Mouse (Mus musculus): Measurements from ENCODE around the gene Ttc9. TPM values are rescaled to one million over a fixed set of nuclear protein-coding genes. Genes with fewer than 3 reads are reported as not detected.
A peak's percentile ranks its signal among the peaks of the same experiment; 100 is the strongest.

The Ttc9 gene
- polyA plus RNA-seq, 1 experiment: not detected

DNA sequence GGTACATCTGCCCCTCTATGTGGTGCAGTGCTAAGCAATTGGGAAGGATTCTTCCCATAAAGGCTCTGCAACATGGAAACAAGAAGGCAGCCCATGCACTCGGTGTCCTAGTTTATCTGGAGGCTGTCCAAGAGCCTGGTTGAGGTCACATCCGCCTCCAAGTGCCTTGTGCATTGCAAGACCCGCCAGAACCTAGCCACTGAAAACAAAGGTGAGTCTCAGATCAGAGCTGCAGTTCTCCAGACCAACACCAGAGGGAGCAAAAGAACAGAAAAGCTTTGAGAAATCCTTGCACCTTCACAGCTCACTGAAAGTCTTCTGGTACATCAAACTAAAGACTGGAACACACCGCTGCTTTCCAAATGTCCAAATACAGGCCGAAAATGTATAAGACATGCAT, 11.7 kb upstream of the Ttc9 start:
- TF ChIP-seq POLR2A (IDR thresholded peaks at IDR 0.05; ENCODE audit: borderline replicate concordance, control insufficient read depth, low read depth, low read length) (no peak), CTCF (IDR thresholded peaks at IDR 0.05; ENCODE audit: control insufficient read depth, insufficient read depth, low read length) (peak; percentile 57; the same call in 1 of the 2 replicates)
- WGBS: 10% methylated on average over 5 of the region's 5 CpGs
- Histone ChIP-seq H3K27ac (ENCODE audit: control insufficient read depth, insufficient read depth, low read depth, low read length, poor library complexity) (no peak overlapping the region), H3K4me3 (replicated peaks; ENCODE audit: control insufficient read depth, low read depth, low read length) (no peak overlapping the region), H3K4me1 (ENCODE audit: control insufficient read depth, insufficient read depth, low read length) (no peaks in the 10 kb centered on the region)

DNA sequence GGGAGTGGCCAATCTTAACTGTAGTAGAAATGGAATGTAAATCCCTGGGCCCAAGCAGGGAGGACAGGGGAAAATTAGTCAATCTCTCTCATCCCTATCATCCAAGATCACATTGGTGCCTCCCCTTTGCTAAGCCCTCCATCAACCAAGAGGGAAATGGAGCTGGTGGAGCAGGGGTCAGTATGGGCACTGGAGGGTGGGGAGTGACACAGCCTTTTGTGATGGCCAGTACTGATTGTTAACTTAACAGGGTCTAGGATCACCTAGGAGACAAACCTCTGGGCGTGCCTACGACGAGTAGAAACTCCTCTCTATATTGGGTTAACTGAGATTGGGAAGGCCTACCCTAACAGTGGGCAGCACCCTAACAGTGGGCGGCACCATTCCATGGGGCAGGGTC, 7.7 kb upstream of the Ttc9 start:
- TF ChIP-seq POLR2A (IDR thresholded peaks at IDR 0.05; ENCODE audit: borderline replicate concordance, control insufficient read depth, low read depth, low read length): no peak
- TF ChIP-seq CTCF (IDR thresholded peaks at IDR 0.05; ENCODE audit: control insufficient read depth, insufficient read depth, low read length): no peak
- Histone ChIP-seq H3K4me1 (ENCODE audit: control insufficient read depth, insufficient read depth, low read length) (no peaks in the 10 kb centered on the region), H3K4me3 (replicated peaks; ENCODE audit: control insufficient read depth, low read depth, low read length) (no peak overlapping the region), H3K27ac (ENCODE audit: control insufficient read depth, insufficient read depth, low read depth, low read length, poor library complexity) (no peak overlapping the region)
- WGBS: 82% methylated on average over 4 of the region's 4 CpGs

DNA sequence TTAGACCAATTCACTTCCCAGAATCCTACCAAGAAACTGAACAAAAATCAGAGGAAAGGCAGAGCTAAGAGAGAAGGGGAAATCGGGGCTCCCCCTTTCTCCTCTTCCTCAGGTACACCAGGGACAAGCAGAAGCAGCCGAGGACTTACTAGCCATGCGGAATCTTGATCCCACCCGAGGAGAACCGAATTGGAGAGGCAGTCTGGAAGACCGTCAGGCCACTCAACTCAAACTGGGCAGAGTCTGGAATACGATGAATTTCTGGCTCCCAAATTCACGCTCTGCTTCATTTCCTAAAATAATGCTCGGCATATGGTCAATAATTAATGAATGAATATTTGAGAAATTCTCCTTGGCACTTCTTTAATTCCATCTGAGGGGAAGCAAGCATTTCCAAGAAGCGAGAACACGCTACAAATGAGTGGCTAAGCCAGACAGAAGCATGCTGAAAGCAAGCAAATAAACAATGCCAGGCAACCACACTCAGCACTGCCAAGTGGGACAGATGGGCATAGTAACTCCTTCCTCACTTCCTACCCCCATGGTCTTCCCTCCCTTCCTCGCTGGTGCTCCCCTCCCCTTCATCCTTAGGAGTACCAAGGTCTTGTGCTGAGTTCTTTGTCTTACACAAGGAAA, 4.7 kb upstream of the Ttc9 start:
- H3K27ac ChIP-seq (ENCODE audit: control insufficient read depth, insufficient read depth, low read depth, low read length, poor library complexity): no peak overlapping the region
- H3K4me3 ChIP-seq (replicated peaks; ENCODE audit: control insufficient read depth, low read depth, low read length): no peak overlapping the region
- H3K4me1 ChIP-seq (ENCODE audit: control insufficient read depth, insufficient read depth, low read length): no peaks in the 10 kb centered on the region
- 75% methylated on average over 12 of the region's 12 CpGs for WGBS
- no peak for TF ChIP-seq CTCF (IDR thresholded peaks at IDR 0.05; ENCODE audit: control insufficient read depth, insufficient read depth, low read length)
- no peak for TF ChIP-seq POLR2A (IDR thresholded peaks at IDR 0.05; ENCODE audit: borderline replicate concordance, control insufficient read depth, low read depth, low read length)

DNA sequence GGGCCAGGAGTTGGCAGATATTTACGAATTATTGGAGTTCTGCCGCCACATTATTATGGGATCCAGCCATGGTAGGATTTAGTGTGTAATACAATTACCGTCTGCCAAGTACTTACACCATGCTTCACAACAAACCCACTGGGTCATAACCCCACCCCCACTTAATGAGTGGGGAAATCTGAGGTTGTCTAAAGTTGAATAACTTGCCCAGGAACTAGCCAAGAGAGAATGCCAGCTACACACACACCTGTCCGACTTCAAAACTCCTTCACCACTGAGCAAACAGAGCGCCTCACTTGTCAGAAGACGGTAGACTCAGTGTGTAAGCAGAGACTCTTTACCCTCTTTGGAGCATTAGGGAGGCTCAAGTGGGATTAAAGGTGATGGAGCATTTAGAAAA, 3.6 kb upstream of the Ttc9 start:
- 80% methylated on average over 6 of the region's 6 CpGs for WGBS
- Histone ChIP-seq H3K27ac (ENCODE audit: control insufficient read depth, insufficient read depth, low read depth, low read length, poor library complexity) (no peak overlapping the region), H3K4me1 (ENCODE audit: control insufficient read depth, insufficient read depth, low read length) (no peaks in the 10 kb centered on the region), H3K4me3 (replicated peaks; ENCODE audit: control insufficient read depth, low read depth, low read length) (no peak overlapping the region)
- TF ChIP-seq POLR2A (IDR thresholded peaks at IDR 0.05; ENCODE audit: borderline replicate concordance, control insufficient read depth, low read depth, low read length): no peak
- TF ChIP-seq CTCF (IDR thresholded peaks at IDR 0.05; ENCODE audit: control insufficient read depth, insufficient read depth, low read length): no peak

DNA sequence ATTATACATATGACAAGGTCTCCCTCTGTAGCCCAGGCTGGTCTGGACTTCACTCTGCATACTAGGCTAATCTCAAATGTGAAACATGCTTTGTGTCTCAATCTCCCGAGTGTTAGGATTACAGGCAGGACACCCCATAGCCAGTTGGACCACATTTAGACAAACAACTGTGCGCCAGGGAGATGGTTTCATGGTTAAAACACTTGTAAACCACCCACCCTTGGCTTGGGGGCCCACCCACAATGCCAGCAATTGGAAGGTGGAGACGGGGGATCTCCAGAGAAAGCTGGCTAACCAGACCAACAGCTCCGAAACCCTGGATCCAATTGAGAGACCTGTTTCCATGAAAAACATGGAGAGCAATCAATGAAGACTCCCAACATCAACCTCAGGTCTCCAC, 3.0 kb upstream of the Ttc9 start:
- no peak overlapping the region for H3K4me3 ChIP-seq (replicated peaks; ENCODE audit: control insufficient read depth, low read depth, low read length)
- TF ChIP-seq CTCF (IDR thresholded peaks at IDR 0.05; ENCODE audit: control insufficient read depth, insufficient read depth, low read length): no peak
- no peak for TF ChIP-seq POLR2A (IDR thresholded peaks at IDR 0.05; ENCODE audit: borderline replicate concordance, control insufficient read depth, low read depth, low read length)
- no peak overlapping the region for H3K27ac ChIP-seq (ENCODE audit: control insufficient read depth, insufficient read depth, low read depth, low read length, poor library complexity)
- WGBS: 72% methylated on average over 4 of the region's 4 CpGs
- H3K4me1 ChIP-seq (ENCODE audit: control insufficient read depth, insufficient read depth, low read length): no peaks in the 10 kb centered on the region

DNA sequence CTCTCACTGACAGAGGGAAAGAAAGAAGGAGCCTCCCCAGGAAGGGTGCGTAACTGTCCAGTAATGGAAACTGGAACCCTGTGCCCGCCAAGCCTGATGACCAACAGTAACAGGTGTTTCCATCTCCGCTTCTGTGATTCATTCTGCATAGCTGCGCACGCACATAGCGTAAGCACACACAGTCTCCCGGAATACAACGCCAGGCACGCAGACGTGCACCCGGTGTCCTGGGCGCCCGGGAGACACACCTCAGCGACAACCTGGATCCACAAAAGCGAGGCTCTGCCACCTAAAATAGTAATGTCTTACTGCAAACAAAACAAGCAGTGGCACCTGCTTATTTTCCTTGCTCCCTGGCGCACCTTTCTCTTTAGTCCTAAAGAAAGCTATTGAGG, 532 bp upstream of the Ttc9 start:
- Histone ChIP-seq H3K4me3 (replicated peaks; ENCODE audit: control insufficient read depth, low read depth, low read length) (no peak overlapping the region), H3K27ac (ENCODE audit: control insufficient read depth, insufficient read depth, low read depth, low read length, poor library complexity) (no peak overlapping the region), H3K4me1 (ENCODE audit: control insufficient read depth, insufficient read depth, low read length) (no peaks in the 10 kb centered on the region)
- 7% methylated on average over 16 of the region's 16 CpGs for WGBS
- TF ChIP-seq CTCF (IDR thresholded peaks at IDR 0.05; ENCODE audit: control insufficient read depth, insufficient read depth, low read length): no peak
- no peak for TF ChIP-seq POLR2A (IDR thresholded peaks at IDR 0.05; ENCODE audit: borderline replicate concordance, control insufficient read depth, low read depth, low read length)

DNA sequence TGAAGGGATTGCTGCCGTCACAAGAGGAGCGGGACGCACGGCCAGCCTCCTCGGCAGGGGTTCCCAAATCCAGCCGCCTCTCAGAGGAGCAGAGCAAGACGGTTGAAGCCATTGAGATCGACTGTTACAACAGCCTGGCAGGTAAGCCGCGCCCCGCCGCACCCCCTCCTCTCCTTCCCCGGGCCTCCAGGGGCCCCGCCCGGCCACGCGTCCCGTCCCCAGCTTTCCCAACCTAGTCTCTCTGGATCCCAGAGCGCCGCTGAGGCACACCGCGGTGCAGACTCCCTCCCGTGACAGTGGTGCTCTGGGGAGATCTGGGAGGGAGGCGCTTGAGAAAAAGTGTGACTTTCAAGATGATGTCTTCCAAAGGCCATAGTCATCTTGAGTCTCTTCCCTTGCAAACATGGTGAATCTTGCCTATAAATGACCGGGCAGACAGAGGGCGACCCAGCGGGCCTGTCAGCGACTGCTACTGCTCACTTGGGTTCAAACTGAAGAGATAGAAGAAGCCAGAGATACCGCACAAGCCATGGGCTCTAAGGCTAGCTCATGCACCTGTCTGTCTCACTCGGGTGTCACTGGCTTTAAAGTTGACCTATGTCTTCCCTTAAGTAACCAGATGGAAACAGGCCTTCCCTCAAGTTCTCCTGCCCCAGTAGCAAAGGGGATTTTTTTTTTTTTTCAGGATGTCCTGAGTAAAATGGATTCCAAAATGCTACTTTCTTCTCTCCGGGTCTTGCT, 782 bp downstream of the Ttc9 start:
- Histone ChIP-seq H3K4me1 (ENCODE audit: control insufficient read depth, insufficient read depth, low read length) (no peaks in the 10 kb centered on the region), H3K4me3 (replicated peaks; ENCODE audit: control insufficient read depth, low read depth, low read length) (no peak overlapping the region), H3K27ac (ENCODE audit: control insufficient read depth, insufficient read depth, low read depth, low read length, poor library complexity) (no peak overlapping the region)
- TF ChIP-seq CTCF (IDR thresholded peaks at IDR 0.05; ENCODE audit: control insufficient read depth, insufficient read depth, low read length) (no peak), POLR2A (IDR thresholded peaks at IDR 0.05; ENCODE audit: borderline replicate concordance, control insufficient read depth, low read depth, low read length) (no peak)
- WGBS: 9% methylated on average over 31 of the region's 31 CpGs

DNA sequence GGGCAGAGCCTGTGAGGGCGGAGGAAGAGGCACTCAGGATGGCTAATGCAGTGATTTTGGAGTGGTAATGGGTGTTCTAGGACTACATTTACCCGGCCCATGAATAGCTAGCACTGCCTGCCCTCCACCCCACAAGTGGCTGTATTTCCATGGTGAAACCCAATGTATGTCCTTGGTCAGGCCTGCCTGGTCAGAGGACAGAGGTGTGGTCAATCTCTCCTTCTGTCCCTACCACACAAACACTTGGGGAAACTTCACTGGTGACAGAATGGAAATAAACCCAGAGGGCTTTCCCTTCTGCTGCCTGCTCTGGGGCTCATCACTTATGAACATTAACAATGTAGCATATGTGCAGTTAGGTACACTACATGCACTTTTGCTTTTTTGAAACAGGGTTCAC, 2.2 kb downstream of the Ttc9 start:
- no peak for TF ChIP-seq POLR2A (IDR thresholded peaks at IDR 0.05; ENCODE audit: borderline replicate concordance, control insufficient read depth, low read depth, low read length)
- no peak for TF ChIP-seq CTCF (IDR thresholded peaks at IDR 0.05; ENCODE audit: control insufficient read depth, insufficient read depth, low read length)
- no peak overlapping the region for H3K4me3 ChIP-seq (replicated peaks; ENCODE audit: control insufficient read depth, low read depth, low read length)
- H3K27ac ChIP-seq (ENCODE audit: control insufficient read depth, insufficient read depth, low read depth, low read length, poor library complexity): no peak overlapping the region
- no peaks in the 10 kb centered on the region for H3K4me1 ChIP-seq (ENCODE audit: control insufficient read depth, insufficient read depth, low read length)
- 72% methylated on average over 2 of the region's 2 CpGs for WGBS

Data from bone marrow, adult 2 months (tissue).